Mouse (Mus musculus) thymus, adult 2 months (tissue): ENCODE data around the gene Robo2.

Experiments used
- CTCF ChIP-seq: fragments of 200-500 bp; IDR thresholded peaks from 2 replicates; pipeline ENCODE4 v1.5.1; 2012; ENCODE audit warnings: mild to moderate bottlenecking, control low read depth, low read length, moderate library complexity, borderline replicate concordance; ENCODE audit not compliant: control insufficient read depth, poor library complexity, insufficient read depth; ENCODE audit errors: extremely low read depth
- POLR2A ChIP-seq: fragments of 200-500 bp; IDR thresholded peaks from 2 replicates; pipeline ENCODE4 v1.6.1; 2012; ENCODE audit warnings: mild to moderate bottlenecking, low read length, control low read depth, moderate library complexity; ENCODE audit not compliant: control insufficient read depth, poor library complexity, insufficient read depth; ENCODE audit errors: extremely low read depth

- TF ChIP-seq CTCF (no peak), POLR2A (no peak)
Observed at GRCm38 (mm10) chr16:73858717-73859116, 552.9 kb downstream of the Robo2 start.
